Mouse (Mus musculus) left cerebral cortex, adult 8-10 months (tissue): Measurements from ENCODE around the gene Slc35f4. TPM values are rescaled to one million over a fixed set of nuclear protein-coding genes. Genes with fewer than 3 reads are reported as not detected.

Experiments used
- DNase-seq, 2 experiments: peaks; one replicate each; pipeline ENCODE4 v3.0.0; 2022; ENCODE audit warnings: low spot score in 2 of 2
- total RNA-seq, 4 experiments: library from RNA; stranded (reverse); gene quantifications; 2 replicates each; pipeline ENCODE4 v1.2.4; 2022

Gene Slc35f4
- total RNA-seq, 4 experiments from 2014 or later: 19.8 to 22.8 (median 21.1) TPM

DNA sequence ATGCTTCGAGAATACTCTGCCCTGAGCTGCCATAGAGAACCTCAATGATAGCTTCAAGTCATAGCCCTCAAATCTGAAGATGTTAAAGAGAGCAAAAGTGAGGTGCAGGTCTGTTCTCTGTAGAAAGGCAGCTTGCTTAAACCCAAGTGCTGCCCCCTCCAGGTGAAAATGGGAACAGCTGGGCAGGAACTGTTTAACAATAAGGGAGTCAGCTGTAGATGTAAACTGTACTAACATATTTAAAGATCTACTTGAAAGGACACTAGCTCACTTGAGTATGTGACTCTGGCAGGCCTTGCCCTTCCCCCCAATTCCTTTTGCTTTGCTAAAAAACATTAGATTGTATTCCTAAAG is 177.0 kb downstream of the Slc35f4 start:
- DNase-seq: peak in 1 of 2 experiments; percentile 32

DNA sequence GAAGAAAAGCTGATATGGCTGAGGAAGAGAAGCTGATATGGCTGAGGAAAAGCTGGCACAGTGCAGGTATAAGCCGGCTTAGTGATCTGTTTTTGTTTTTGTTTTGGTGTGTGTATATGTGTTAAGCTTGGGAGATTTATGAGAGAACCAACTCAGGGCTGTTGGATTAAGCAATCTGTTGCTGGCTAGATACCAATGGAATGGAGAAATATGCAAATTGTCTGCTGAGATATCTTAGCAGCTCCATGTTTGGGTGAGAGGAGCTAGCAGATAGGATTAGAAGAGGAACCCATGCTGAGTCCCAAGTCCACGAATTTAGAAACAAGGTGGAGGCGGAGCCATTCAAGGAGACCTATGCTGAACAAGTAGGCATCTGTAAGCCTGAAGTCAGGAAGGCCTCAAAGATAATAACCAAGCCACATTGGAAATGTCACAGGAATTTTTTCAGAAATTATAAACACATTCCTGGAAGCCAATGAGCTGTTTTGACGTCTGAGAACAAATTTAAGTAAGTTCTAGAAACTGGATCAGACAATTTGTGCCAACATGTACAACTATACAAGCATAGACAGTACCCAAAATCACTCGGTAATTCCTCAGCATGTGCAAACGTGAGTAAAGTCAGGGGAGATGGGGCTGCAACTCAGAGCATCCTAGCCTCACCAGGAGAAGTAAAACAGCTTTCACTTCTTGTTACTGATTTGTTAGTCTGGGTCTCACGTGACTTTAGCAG is 177.5 kb downstream of the Slc35f4 start:
- DNase-seq: peak in 1 of 2 experiments; percentile 20

DNA sequence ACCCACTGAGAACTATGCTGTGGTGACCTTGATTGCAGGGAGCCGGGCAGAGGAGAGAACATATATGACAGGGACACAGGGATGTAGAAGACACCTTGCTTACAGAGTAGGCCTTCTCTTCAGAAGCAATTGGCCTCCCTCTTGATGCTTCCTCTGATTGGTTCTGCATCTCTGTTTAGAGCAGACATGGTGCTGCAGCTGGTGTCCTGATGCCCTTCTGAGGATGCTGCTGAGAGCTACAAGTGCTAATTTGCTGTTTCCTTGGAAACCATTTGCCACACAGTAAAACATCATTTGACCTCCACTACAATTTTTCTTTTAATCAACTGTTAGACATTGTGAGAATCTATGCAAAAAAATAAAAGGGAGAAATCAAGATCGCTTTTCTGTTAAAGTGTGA is 180.0 kb downstream of the Slc35f4 start:
- no peak for DNase-seq

DNA sequence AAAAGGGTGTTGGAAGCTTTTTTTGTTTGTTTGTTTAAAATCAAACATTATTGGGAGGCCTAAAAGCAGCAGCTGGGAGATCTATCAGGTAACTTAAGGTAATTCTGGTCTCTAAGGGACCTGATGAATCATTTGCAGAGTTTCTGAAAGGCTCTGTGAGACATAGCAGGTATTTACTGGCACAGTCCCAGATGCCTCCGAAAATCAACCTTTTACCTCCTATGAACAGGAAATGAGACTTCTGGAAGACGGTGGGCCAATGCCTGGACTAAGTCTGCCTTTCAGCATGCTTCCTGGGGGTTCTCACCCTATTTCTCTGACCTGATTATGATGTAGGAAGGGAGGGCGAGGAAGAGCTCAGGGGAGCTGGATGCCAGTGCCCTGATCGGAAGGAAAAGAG is 188.8 kb downstream of the Slc35f4 start:
- no peak for DNase-seq

DNA sequence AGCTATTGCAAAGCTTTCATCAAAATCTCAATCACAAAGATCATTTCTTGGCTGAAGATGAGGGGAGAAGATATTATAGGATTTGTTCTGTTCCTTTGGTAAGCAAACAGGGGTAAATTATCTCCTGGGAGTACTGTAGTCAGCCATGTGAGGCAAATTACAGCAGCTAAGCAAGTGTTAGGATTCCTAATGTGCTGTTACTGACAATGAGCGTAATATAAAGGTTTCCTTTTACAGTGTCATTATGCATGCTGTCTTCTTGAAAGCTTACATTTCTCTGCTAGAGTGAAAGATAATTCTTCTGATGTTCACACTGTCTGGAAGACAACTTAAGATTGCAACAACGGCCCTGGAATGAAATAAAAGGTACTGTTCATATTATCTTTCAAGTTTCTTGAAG is 192.0 kb downstream of the Slc35f4 start:
- no peak for DNase-seq

DNA sequence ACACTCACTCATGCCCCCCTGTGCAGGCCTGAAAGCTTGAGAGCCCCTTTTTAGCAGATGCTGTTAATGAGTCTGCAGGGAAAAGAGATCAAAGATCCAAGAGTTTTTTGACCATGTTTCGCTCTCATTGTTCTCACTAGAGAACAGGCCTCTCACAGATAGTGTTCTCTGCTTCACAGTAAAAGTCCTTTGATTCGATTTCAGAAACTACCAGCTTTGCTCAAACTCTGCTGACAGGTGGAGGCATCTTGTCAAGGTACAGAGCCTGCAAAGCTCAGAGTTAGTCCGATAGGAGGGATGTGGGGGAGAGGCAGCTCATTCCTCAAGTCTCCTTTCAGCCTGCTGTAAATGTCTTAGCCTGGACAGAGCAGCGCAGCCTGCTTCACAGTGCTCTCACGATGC is 209.4 kb downstream of the Slc35f4 start:
- no peak for DNase-seq

DNA sequence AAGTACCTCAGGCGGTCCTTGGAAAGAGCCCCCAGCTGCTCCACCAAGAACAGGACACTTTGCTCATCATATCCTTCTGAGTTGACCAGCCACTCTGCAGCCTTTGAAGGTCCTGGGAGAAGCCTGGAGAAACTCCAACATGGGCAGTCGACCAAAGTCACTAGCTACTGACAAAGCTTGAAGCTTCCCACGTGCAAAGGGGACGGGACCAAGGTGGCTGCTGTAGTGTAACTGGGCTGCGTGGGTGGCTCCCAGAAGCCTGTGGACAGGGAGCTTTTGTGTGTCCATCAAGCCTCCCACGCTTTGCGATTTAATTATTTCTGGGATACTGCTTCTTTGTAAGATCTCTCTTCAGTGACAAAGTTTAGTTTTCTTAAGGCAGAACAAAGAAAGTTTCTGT is 211.9 kb downstream of the Slc35f4 start:
- peak in 1 of 2 experiments; percentile 20 for DNase-seq

DNA sequence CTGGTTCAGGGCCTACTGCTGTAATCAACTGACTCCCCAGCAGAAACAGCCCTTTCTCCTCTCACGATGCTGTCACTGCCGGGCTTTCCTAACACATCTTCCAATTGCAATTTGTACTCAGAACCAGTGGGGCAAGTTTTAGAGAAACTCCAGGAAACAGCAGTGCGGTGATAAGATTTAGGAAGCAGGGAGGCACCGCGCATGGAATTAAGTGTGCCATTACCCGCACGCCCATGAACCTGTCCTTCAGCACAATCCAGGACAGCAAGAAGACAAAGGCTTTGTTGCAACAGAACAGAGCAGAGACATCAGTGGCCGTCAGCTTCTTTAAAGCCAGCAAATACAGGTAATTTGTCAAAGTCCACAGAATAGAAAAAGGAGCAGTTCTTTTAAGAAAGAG is 212.5 kb downstream of the Slc35f4 start:
- DNase-seq: no peak

DNA sequence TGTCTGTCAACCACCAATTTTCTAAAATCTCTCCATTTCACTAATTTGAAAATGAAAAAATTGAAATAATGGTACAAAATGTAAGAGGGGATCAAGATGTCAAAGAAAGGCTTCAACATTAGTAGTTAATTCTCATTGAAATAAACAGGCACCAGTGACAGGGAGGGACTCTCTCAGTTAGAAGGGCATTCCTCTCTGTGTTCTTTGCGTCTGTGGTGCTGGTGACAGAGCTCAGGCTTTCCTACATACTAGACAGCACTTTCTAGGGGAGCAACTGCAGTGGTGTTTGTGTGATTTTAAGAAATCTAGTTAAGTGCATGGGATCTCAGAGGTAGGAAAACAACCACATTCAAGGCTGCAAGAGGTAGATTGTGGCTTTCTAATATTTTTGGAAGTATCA is 214.3 kb downstream of the Slc35f4 start:
- DNase-seq: no peak

DNA sequence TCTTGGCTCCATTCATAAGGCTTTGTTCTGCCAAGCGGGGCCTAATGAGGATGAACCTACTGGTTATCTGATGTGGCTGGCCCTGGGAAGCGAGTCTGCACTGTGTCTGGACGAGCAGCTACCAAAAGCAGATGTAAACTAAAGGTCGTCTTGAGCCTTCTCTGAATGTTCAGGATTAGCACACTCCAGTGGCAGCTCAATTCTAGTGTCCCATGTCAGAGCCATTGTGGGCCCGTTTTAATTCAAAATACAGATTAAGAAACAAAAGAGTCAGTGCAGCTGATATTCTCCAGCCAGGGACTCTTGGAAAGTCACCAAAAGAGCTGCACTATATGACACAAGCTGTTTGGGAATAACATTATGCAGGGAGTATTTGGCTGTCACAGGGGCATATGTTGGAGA is 214.8 kb downstream of the Slc35f4 start:
- no peak for DNase-seq

DNA sequence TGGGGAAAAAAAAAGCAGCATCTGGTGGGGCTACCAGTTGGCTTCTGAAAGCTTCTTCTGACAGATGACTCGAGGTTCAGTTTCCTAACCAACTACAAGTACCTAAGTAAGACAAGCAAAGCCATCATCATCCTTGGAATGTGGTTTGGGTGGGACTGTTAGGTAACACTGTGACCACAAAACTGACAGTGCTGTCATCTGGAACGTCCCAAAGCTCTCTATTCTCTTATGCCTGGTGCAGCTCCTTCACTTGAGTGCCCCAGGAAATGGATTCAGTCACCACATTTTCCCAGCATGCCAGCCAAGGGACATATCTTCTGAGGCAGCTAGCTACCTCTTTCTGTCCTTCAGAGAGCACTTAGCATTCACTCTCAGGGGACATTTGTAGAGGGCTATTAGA is 216.2 kb downstream of the Slc35f4 start:
- no peak for DNase-seq

DNA sequence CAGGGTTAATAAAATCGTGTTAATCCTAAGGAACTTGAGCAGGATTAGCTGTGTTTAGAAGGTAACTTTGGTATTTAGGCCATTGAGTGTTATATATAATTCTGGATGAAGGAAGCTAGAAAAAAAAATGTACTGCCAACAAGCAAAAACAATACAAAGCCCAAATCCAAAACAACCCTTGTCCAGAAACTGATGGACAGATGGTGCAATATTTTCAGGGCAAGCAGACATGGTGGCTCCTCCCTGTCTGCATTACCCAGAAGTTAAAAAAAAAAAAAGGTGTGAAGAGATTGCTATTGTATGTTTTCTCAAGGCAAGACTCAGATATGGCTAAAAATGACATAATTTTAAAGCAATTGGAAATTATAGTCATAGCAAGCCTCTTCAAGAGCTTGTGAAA is 217.3 kb downstream of the Slc35f4 start:
- no peak for DNase-seq

DNA sequence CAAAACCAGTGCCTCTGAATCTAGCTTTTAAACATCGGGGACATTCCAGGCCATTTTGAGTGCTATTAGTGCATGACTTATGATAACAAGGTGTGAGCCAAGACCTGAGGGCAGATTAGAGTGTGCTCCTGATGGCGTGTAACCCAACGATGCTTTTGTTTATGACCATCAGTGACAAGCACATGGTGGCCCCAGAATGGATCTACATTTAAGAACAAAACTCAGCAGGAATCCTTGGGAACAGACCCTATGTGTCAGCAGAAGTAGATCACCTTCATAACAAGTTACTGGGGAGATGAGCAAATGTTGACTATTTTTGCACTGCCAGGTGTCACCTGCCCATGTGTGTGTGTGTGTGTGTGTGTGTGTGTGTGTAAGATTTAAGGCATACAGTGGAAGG is 218.0 kb downstream of the Slc35f4 start:
- no peak for DNase-seq

DNA sequence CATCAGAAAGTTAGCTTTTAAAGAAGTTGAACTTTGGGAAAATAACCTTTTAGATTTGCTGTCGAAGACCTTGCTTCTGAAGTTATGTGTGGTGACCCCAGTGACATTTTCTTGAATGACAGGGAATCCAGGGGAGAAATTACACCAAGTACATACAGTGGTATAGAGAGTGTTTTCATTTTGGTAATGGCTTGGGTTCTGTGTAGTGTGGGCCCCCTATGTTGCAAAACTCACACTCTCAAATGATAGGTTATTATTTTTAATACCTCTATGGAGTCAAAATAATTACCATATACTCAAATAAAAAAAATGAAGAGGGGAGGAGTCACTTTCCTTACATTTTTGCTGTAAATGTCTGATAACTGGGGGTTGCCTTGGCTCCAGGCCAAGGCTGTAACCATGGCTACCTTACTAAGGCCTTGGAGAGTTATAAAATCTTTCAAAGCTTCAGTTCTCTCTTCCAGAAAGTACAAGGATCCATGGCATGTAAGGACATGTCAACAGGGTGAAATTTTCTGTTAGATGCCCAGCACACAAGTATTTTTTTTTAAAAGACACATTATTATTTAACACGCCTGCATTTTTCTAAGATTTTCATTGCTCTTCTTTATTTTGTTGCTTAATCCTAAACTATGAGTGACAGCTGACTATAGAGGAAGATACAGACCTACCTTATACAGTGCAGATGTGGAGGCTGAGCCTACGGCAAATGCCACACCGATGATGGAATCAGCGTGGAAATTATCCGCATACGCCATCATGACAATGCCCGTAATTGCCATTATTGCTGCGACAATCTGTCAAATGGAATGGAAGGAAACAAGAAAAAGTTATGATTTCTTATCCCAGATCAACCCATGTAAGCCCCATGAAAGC is 220.1 kb downstream of the Slc35f4 start:
- DNase-seq: no peak

DNA sequence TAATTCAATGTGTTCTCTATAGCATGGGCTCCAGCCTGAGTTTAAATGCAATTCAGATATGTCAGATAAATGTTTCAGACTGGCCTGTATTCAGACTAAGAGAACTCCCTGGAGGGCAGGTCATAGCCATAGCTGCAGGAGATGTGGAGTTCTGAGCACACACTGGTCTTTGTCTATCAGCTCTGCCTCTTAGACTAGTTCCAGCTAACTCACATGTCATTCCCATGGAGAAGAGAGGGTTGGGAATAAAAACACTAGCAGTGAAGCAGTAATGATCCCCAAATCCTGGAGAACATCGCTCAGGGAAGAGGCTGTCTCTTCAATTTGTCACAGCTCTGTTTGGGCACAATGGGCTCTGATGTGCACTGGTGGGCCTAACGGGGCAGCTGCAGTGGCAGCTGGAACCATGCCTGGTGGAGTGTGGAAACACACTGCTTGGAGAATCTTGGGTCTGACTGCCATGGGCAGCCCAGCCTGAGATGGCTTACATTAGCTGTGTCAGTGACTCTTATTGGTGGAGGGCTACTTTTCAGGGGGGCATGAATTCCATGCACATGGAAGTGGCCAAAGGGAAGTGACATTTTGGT is 223.5 kb downstream of the Slc35f4 start:
- no peak for DNase-seq

DNA sequence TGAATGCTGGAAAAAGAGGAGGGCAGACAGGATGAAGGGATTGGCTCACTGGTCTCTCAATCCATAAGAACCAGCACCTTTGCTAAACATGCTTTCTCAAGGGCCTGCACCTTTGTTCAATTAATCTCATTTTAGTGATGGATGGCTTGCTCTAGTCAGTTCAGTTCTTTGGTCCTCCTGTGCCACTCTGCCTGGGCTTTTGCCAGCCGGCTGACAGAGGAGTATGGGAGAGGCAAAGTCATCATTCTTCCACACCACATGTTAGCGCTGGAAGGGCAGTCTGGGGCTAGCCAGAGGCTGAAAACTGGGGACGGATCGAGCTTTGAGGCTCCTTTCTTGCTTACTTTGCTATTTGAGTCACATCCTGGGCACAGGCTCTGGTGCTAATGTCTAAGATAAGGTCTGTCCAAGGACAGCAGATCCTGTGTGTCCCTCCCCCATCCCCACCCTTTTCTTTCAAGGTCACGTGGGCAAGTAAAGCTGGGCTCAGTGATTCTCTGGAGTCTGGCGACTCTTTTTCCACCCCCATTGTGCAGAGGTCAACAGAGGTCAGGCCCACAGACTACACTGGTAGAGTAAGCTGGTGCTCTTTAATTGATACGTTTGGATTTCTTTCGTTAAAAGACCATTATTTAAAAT is 224.7 kb downstream of the Slc35f4 start:
- no peak for DNase-seq

DNA sequence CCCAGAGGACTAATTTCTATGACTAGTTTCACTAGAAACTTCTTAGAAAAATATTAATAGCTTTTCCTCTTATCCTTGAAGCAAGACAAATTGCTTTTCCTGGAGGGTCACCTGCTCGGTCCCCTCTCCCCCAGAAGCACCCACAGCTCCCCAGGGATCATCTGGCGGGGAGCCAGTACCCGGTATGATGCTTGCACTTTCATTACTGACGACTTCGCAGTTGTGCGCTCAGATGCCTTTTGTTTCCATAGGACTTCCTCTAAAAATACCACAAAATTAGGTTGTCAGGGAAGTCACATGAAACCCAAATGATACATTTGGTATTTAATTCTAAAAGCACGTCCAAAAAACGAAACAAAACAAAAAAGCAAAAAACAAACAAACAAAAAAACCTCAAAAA is 225.5 kb downstream of the Slc35f4 start:
- no peak for DNase-seq

DNA sequence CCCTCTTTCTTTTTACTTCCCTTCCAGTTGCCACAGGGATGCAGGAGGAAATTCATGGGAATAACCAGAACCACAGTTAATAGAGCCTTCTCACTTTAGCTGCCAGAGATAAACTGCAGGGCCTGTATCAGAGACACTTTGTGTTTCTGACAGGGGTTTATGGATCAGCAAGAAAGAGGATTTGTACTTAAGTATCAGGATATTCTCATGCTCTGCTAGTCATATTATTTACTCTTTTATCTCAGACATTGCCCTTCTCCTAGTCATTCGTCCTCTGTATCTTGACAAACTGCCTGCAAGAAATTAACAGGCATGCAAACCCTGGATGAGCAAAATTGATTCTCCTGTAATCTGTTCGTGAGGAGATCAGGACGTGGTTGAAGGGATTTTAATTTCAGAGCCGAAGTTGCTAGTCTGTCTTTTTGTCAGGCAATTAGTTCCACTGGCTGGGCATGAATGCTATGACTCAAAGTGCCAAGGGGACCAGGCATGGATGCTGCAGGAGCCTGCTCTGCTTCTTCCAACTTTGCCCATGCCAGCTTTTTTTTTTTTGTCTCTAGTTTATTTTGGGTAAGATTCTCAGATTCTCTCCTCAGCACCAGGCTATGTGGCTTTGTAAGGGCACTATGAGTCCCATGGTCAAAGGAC is 231.9 kb downstream of the Slc35f4 start:
- no peak for DNase-seq

DNA sequence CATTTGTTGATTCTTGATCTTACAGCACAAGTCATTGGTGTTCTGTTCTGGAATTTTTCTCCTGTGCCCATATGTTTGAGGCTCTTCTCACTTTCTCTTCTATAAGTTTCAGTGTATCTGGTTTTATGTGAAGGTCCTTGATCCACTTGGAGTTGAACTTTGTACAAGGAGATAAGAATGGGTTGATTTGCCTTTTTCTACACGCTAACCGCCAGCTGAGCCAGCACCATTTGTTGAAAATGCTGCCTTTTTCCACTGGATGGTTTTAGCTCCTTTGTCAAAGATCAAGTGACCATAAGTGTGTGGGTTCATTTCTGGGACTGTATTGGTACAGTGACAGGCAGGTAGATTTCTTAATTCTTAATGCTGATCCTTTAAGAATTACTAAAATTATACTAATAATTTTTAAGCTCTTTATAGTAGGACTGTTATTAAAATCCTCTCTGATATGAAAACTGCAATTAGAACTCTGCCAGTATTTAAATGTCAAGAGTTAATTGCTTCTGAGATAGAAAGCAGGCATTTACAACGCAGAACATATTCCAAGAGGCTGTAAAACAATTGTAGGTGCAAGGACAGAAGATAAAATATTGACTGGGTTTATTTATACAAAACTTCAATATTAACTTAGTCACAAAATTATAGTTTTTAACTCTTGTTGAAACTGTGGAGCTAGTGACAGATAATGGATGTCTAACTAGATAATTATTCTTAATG is 235.7 kb downstream of the Slc35f4 start:
- no peak for DNase-seq

DNA sequence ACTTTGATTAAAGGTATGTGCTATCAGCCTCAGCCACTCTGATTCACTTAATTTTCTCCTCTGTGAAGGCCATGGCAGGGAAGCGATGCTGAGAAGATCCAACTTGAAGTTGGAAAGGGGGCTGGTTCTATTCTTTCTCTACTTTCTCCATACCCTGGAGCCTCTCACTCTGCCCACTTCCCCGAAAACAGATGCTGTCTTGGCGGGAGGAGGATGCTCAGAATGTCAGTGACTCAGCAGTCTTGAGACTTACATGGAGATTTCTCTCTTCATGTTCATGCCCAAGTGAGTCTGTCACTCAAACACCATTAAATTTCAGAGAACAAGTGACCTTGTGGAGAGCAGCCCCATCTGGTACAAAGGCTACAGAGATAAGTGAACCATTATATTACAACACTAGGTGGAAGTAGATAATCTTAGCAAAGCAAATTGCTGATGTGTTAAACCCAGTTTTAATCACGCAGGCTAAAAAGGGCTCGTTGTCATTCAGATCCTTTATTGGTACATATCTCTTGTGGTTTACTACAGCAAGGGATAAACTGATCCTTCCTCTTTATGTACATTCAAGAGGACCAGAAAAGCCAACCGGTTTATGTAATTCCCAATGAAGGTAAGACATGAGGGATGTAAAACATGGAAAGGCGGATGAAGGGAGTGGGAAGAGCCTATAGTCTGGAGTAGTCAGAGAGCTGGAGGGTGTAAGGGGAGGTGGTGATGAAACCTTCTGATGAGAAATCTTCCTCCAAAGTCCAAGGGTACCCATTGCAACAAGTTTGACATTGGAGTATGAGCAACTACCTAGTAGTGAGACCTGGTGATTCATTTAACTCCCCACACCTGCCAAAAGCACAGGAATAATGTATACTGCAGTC is 241.8 kb downstream of the Slc35f4 start:
- peak in 1 of 2 experiments; percentile 21 for DNase-seq
